Mouse (Mus musculus): ENCODE results near the gene Smyd4. TPM values are rescaled to one million over a fixed set of nuclear protein-coding genes. Genes with fewer than 3 reads are reported as not detected.

Gene Smyd4
- polyA plus RNA-seq, 1 experiment: 5.1 TPM

DNA sequence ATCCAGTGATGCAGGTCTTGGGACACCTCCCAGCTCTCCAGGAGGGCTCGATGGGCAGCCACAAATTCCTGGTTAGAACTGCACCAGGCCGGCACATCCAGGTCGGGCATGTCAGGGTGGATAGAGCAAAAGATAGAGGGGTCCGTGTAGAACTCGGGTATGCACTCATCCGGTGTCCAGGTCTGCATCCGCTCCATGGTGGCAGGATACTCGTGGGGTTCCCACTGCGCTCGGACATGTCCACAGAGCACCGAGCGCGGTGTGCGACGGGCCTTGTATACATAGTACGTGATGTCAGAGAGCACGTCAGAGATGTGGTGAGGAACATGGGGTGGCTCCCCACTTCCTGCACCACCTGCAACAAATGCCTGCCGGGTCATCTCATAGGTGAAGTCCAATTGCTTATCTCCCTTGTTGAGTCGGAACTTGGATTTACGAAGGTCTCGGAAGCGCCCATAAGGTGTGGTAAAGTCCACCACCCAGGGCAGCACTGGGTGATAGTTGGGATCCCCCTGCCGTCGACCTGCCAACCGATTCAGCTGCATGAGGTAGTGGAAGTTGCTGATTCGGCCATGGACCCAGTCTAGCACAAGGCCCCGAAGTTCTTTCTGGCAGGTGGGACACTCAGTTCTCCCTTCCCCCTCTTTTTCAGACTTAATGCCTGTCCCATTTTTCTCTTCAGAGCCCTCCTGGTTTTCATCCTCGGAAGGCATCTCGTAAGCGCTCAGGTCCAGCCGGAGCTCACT is 104.8 kb downstream of the Smyd4 start:
- no peak for DNase-seq (ENCODE audit: low read depth)

DNA sequence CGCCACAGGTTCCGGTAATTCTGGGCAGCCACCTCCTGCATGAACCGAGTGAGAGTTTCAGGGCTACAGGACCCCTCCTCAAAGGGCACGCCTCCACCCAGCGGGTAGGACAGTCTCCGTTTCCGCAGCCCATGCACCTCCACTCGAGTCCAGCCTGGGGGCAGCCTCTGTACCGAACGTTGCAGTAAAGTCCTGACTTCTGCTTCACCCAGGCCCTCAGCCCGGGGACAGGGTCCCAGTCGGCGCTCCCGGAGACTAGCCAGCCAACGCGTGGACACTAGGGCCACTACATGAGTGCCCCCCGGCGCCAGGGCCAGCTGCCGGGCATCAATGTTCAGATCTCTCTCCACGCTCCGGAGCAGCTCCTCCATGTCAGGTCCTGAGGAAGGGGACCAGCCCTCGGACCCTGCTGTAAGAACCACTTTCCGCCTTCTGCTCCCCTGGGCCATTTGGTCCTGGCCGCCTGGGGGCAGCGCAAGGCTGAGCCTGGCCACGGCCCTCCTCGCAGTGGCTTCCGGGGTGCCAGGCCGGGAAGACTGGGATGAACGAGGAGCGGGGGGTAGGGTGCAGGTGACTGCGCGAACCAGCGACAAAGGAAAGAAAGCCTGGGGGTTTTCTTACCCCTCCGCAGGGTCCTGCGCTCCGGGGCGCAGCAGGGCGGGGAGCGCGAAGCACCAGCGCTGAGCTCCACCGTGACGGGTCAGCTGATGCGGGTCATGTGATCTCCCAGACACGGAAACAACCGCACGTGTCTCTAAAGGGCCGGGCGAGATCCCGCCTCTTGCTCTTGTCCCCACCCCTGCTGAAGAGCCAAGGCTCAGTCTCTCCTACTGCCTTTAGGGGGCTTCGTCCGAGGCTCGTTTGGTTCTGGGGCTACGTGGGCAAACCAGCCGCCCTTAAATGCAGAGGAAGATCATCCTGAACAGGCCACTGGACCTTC is 106.0 kb downstream of the Smyd4 start, which contains the start of gene Wdr81:
Gene Wdr81, minus strand, starts transcription at position 727 of the 940 bp plus-strand sequence.
- DNase-seq (ENCODE audit: low read depth): no peak

Other genes starting within 250 kb of the Smyd4 start
- 16.8 and 20.4 TPM in 2 replicates for gene Hic1, start 178.9 kb upstream of the Smyd4 start, polyA plus RNA-seq (2012; rRNA removed)
- gene Ovca2, start 169.6 kb upstream of the Smyd4 start, polyA plus RNA-seq (2012; rRNA removed): 20.8 and 22.0 TPM in 2 replicates
- gene Dph1, start 157.2 kb upstream of the Smyd4 start, polyA plus RNA-seq (2012; rRNA removed): 30.2 and 42.4 TPM in 2 replicates
- 18.3 and 27.8 TPM in 2 replicates for gene Rtn4rl1, start 154.7 kb upstream of the Smyd4 start, polyA plus RNA-seq (2012; rRNA removed)
- gene Rpa1, start 109 bp upstream of the Smyd4 start, polyA plus RNA-seq (2012; rRNA removed): 17.9 and 21.6 TPM in 2 replicates
- gene Serpinf1, start 74.3 kb downstream of the Smyd4 start, polyA plus RNA-seq (2012; rRNA removed): 260 and 334 TPM in 2 replicates
- 93.7 and 148 TPM in 2 replicates for gene Serpinf2, start 91.2 kb downstream of the Smyd4 start, polyA plus RNA-seq (2012; rRNA removed)
- gene Wdr81, start 106.3 kb downstream of the Smyd4 start, polyA plus RNA-seq (2012; rRNA removed): 16.2 and 20.5 TPM in 2 replicates
- gene Tlcd2, start 113.3 kb downstream of the Smyd4 start, polyA plus RNA-seq (2012; rRNA removed): 24.0 and 48.2 TPM in 2 replicates
- gene Prpf8, start 138.4 kb downstream of the Smyd4 start, polyA plus RNA-seq (2012; rRNA removed): 83.6 and 93.7 TPM in 2 replicates
- 6.5 and 7.1 TPM in 2 replicates for gene Rilp, start 161.7 kb downstream of the Smyd4 start, polyA plus RNA-seq (2012; rRNA removed)
- 9.9 and 14.5 TPM in 2 replicates for gene Scarf1, start 165.1 kb downstream of the Smyd4 start, polyA plus RNA-seq (2012; rRNA removed)
- gene Slc43a2, start 183.3 kb downstream of the Smyd4 start, polyA plus RNA-seq (2012; rRNA removed): 18.5 and 23.8 TPM in 2 replicates
- gene Pitpna, start 239.7 kb downstream of the Smyd4 start, polyA plus RNA-seq (2012; rRNA removed): 45.9 and 48.4 TPM in 2 replicates

Data from gonadal fat pad, adult 2 months (tissue).